Mouse (Mus musculus) urinary bladder, adult 2 months (tissue): Measurements from ENCODE around the gene D030056L22Rik. TPM values are rescaled to one million over a fixed set of nuclear protein-coding genes. Genes with fewer than 3 reads are reported as not detected.

ENCODE experiments used
- DNase-seq: peaks from one replicate; pipeline ENCODE4 v3.0.0; 2022; ENCODE audit warnings: low spot score
- polyA plus RNA-seq: library from polyadenylated mRNA; depleted of rRNA; stranded (reverse); fragments of >200 nt; gene quantifications from 2 replicates; pipeline ENCODE4 v1.2.3, GENCODE M21; 2012; rRNA removed

Gene D030056L22Rik
- polyA plus RNA-seq, 1 experiment: 21.1 TPM

DNA sequence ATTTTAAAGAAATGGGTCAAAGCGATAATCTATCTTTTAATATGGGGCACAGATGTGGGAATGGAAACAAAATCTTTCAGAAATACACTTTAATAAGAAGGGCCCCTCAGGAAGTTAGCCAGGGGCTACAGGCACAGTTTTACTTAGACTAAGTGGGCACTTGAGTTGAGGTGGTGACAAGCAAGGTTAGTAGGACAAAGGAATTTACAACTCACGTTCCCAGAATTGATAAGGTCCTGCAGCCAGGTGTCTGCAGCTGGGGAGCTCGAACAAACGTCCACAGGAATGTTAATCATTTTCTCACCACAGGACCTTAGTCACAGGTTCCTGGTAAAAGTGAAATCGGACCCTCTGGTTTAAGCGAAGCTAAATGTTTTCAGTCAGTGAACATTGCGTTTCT, 18.1 kb downstream of the D030056L22Rik start:
- DNase-seq: no peak

- no peak for DNase-seq
Measured at GRCm38 (mm10) chr19:18735901-18736300, 22.9 kb downstream of the D030056L22Rik start.

GRCm38 (mm10) chr19:18739146-18739545, 26.2 kb downstream of the D030056L22Rik start:
- DNase-seq: no peak

DNA sequence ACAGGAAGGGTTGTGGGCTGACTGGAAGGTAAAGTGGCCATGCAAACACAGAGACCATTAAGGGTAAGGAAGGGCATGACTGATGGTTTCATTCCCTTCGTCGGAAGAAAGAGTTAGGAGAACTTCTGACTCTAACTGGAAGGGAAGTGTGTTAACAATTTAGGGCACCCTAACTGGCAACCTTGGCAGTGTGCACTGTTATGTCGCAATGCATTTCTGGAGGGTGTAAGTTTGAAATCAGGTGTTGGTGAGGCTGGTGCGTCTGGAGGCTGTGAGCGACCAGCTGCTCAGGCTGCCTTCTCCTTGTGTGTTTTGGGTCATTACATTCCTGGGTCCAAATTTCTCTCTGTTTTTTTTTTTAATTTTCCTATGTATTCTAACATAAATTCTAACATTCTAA, 31.0 kb downstream of the D030056L22Rik start:
- no peak for DNase-seq

- DNase-seq: no peak
Measured at GRCm38 (mm10) chr19:18746576-18747340, 33.8 kb downstream of the D030056L22Rik start.

DNA sequence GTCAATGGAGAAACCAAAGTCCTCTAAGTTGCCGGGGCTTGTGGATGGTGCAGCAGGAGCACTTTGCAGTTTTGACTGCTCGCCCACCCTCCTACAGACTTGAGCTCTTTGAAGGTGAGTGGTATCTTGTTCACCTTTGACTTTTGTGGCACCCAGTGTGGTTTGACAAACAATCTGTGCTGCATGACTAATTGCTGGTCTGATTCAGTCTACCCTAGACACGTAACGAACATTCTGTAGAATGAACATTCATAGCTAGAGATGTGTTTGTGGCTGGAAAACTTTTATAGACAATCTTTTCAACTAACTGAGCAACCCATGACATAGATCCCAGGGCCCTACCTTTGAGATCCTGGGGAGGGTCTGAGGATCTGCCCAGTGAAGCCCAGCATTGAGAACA, 34.4 kb downstream of the D030056L22Rik start:
- DNase-seq: no peak

GRCm38 (mm10) chr19:18749598-18750339, 36.8 kb downstream of the D030056L22Rik start, which contains the start of gene Trpm6:
Trpm6 (plus strand) TSS chr19:18749983.
- peak; percentile 19 for DNase-seq

DNA sequence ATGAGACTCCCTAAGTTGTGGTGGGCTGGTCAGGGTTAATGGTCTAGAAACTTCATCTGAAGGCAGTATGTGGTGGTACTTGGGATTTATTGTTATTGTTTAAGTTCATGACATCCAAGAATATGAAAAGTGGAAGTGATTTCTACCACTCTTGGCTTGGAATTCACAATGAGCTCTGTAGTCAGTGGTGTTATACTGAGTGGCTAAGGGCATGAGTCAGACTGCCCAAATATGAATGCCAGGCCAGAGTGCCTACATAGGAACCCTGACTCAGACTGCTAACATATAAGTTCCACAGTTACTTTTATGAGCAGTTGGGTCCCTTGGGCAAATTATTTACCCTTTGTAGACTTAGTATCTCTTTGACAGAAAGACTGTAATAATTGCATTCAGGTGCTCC, 44.2 kb downstream of the D030056L22Rik start:
- DNase-seq: no peak

- DNase-seq: no peak
Measured at GRCm38 (mm10) chr19:18757706-18758105, 44.7 kb downstream of the D030056L22Rik start.

GRCm38 (mm10) chr19:18758269-18758668, 45.3 kb downstream of the D030056L22Rik start:
- DNase-seq: no peak

- DNase-seq: no peak
Measured at GRCm38 (mm10) chr19:18758916-18759315, 45.9 kb downstream of the D030056L22Rik start.

DNA sequence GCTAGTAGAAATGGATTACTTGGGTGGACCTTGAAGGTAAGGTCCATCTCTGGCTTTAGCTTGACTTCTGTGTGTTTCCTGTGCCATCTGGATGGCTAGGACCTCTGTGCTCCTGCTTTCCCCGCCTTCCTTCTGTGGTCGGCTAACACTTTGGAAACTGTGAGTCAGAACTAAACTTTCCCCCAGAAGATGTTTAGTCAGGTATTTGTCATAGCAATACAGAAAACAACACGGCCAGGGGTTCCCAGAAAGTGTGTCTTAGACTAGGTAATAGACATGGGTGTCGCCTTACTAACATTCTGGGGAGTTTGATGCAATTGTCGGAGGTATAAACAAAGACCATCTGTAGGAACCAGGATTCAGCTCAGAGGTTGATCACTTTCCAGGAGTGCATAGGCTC, 53.4 kb downstream of the D030056L22Rik start:
- no peak for DNase-seq

Other genes starting within 250 kb of the D030056L22Rik start
- gene Ostf1, start 81.4 kb upstream of the D030056L22Rik start, polyA plus RNA-seq: 85.0 and 103 TPM in 2 replicates
- 12.6 and 14.7 TPM in 2 replicates for gene Nmrk1, start 81.2 kb upstream of the D030056L22Rik start, polyA plus RNA-seq
- 9.8 and 10.1 TPM in 2 replicates for gene Carnmt1, start 42.4 kb upstream of the D030056L22Rik start, polyA plus RNA-seq
- 0.18 and 0.19 TPM in 2 replicates for gene Trpm6, start 36.8 kb downstream of the D030056L22Rik start, polyA plus RNA-seq